Mouse (Mus musculus) kidney, postnatal 14 days (tissue): ENCODE data around the gene Calr.

Experiments
- DNase-seq: peaks from one replicate; pipeline ENCODE4 v3.0.0; 2022; ENCODE audit warnings: mixed read lengths

Calr gene

GRCm38 (mm10) chr8:84814555-84815441 lies 31.9 kb downstream of the Calr start:
- DNase-seq = no peak

- DNase-seq = no peak
Observed at GRCm38 (mm10) chr8:84814240-84814554, 32.5 kb downstream of the Calr start.

- DNase-seq = no peak
Observed at GRCm38 (mm10) chr8:84813830-84814229, 32.9 kb downstream of the Calr start.

GRCm38 (mm10) chr8:84813059-84813458 lies 33.7 kb downstream of the Calr start:
- peak; percentile 82 for DNase-seq

- DNase-seq = no peak
Observed at GRCm38 (mm10) chr8:84811303-84811702, 35.4 kb downstream of the Calr start.

- DNase-seq = peak; percentile 94
Observed at GRCm38 (mm10) chr8:84810896-84811295, 35.8 kb downstream of the Calr start.

- no peak for DNase-seq
Observed at GRCm38 (mm10) chr8:84809941-84810280, 36.8 kb downstream of the Calr start.

- DNase-seq = no peak
Observed at GRCm38 (mm10) chr8:84809109-84809940, 37.4 kb downstream of the Calr start.

- DNase-seq = no peak
Observed at GRCm38 (mm10) chr8:84806031-84806430, 40.7 kb downstream of the Calr start.

GRCm38 (mm10) chr8:84799999-84800831 lies 46.5 kb downstream of the Calr start, which contains the start of gene Nfix:
Gene Nfix, minus strand, starts transcription at chr8:84800344.
- peak; percentile 84 for DNase-seq

- DNase-seq = peak; percentile 69
Observed at GRCm38 (mm10) chr8:84799136-84799931, 47.4 kb downstream of the Calr start.

- no peak for DNase-seq
Observed at GRCm38 (mm10) chr8:84798446-84799135, 48.1 kb downstream of the Calr start.

GRCm38 (mm10) chr8:84797971-84798370 lies 48.8 kb downstream of the Calr start:
- no peak for DNase-seq

GRCm38 (mm10) chr8:84797256-84797797 lies 49.4 kb downstream of the Calr start:
- DNase-seq = no peak

- DNase-seq = no peak
Observed at GRCm38 (mm10) chr8:84794486-84794885, 52.2 kb downstream of the Calr start.

- no peak for DNase-seq
Observed at GRCm38 (mm10) chr8:84793791-84794485, 52.8 kb downstream of the Calr start.

GRCm38 (mm10) chr8:84793134-84793533 lies 53.6 kb downstream of the Calr start:
- DNase-seq = no peak

GRCm38 (mm10) chr8:84792429-84792947 lies 54.2 kb downstream of the Calr start:
- DNase-seq = no peak
